Mouse (Mus musculus) megakaryocyte, embryonic 14.5 days (primary cell): ENCODE measurements around the gene Cd160. TPM values are rescaled to one million over a fixed set of nuclear protein-coding genes. Genes with fewer than 3 reads are reported as not detected.

Experiments used
- H3K27me3 ChIP-seq: replicated peaks from 2 replicates; pipeline ENCODE3; 2012; ENCODE audit warnings: inconsistent platforms
- H3K36me3 ChIP-seq: replicated peaks from 2 replicates; pipeline ENCODE3; 2012; ENCODE audit warnings: low read length, inconsistent platforms, mixed read lengths
- H3K4me1 ChIP-seq: 2 replicates; pipeline ENCODE4 v1.6.1; 2012; ENCODE audit warnings: inconsistent platforms
- H3K4me3 ChIP-seq: replicated peaks from 2 replicates; pipeline ENCODE3; 2012; ENCODE audit warnings: moderate library complexity, mild to moderate bottlenecking, inconsistent platforms
- H3K9me3 ChIP-seq: 2 replicates; pipeline ENCODE4 v1.6.1; 2012; ENCODE audit warnings: inconsistent platforms
- FLI1 ChIP-seq: IDR thresholded peaks from 2 replicates; pipeline ENCODE4 v1.6.1; 2012; ENCODE audit warnings: low read length, inconsistent platforms, mixed read lengths
- GATA1 ChIP-seq: IDR thresholded peaks from 3 replicates; pipeline ENCODE4 v1.6.1; 2012; ENCODE audit warnings: mixed read lengths, low read length, inconsistent platforms, borderline replicate concordance
- polyA plus RNA-seq: library from polyadenylated mRNA; stranded (reverse); fragments of >175 nt; gene quantifications from 2 replicates; pipeline ENCODE4 v1.2.3, GENCODE M21; 2012; ENCODE audit warnings: low replicate concordance; ENCODE audit not compliant: insufficient read depth

Gene Cd160
- polyA plus RNA-seq, 1 experiment, result not detected

GRCm38 (mm10) chr3:96777120-96777519, 52.0 kb downstream of the Cd160 start:
- Histone ChIP-seq H3K4me3 (no peak overlapping the region), H3K9me3 (no peaks in the 10 kb centered on the region), H3K27me3 (no peaks in the 10 kb centered on the region), H3K36me3 (peaks cover 72% of the 10 kb centered on the region), H3K4me1 (peaks cover 49% of the 10 kb centered on the region)
- TF ChIP-seq FLI1 (no peak), GATA1 (no peak)

GRCm38 (mm10) chr3:96772949-96773348, 56.2 kb downstream of the Cd160 start:
- Histone ChIP-seq H3K4me1 (peaks cover 55% of the 10 kb centered on the region), H3K36me3 (peaks cover 53% of the 10 kb centered on the region)
- TF ChIP-seq GATA1 (no peak), FLI1 (no peak)

GRCm38 (mm10) chr3:96769971-96770370, 59.2 kb downstream of the Cd160 start:
- TF ChIP-seq FLI1 (no peak), GATA1 (no peak)
- peak overlapping the region; percentile 55 for H3K4me3 ChIP-seq
- peaks cover 64% of the 10 kb centered on the region for H3K4me1 ChIP-seq
- H3K9me3 ChIP-seq, result no peaks in the 10 kb centered on the region
- peaks cover 46% of the 10 kb centered on the region for H3K36me3 ChIP-seq
- H3K27me3 ChIP-seq, result no peaks in the 10 kb centered on the region

More at GRCm38 (mm10) chr3:96772949-96773348, 56.2 kb downstream of the Cd160 start:
- H3K4me3 ChIP-seq, result no peak overlapping the region
- no peaks in the 10 kb centered on the region for H3K9me3 ChIP-seq
- no peaks in the 10 kb centered on the region for H3K27me3 ChIP-seq

GRCm38 (mm10) chr3:96764528-96764927, 64.6 kb downstream of the Cd160 start:
- H3K4me3 ChIP-seq, result peak overlapping the region; percentile 77
- peaks cover 63% of the 10 kb centered on the region for H3K4me1 ChIP-seq
- no peaks in the 10 kb centered on the region for H3K27me3 ChIP-seq

GRCm38 (mm10) chr3:96759695-96760094, 69.5 kb downstream of the Cd160 start:
- TF ChIP-seq GATA1 (no peak), FLI1 (no peak)
- H3K4me1 ChIP-seq, result peaks cover 38% of the 10 kb centered on the region

More at GRCm38 (mm10) chr3:96764528-96764927, 64.6 kb downstream of the Cd160 start:
- no peak for TF ChIP-seq FLI1
- TF ChIP-seq GATA1, result no peak
- Histone ChIP-seq H3K36me3 (peaks cover 55% of the 10 kb centered on the region), H3K9me3 (no peaks in the 10 kb centered on the region)

GRCm38 (mm10) chr3:96757691-96758090, 71.5 kb downstream of the Cd160 start:
- H3K36me3 ChIP-seq, result peaks cover 71% of the 10 kb centered on the region
- peaks cover 24% of the 10 kb centered on the region for H3K4me1 ChIP-seq
- H3K9me3 ChIP-seq, result no peaks in the 10 kb centered on the region
- no peak overlapping the region for H3K4me3 ChIP-seq
- TF ChIP-seq FLI1 (no peak), GATA1 (no peak)
- H3K27me3 ChIP-seq, result no peaks in the 10 kb centered on the region

More at GRCm38 (mm10) chr3:96759695-96760094, 69.5 kb downstream of the Cd160 start:
- Histone ChIP-seq H3K4me3 (peak overlapping the region; percentile 19), H3K9me3 (no peaks in the 10 kb centered on the region), H3K27me3 (no peaks in the 10 kb centered on the region), H3K36me3 (peaks cover 74% of the 10 kb centered on the region)

GRCm38 (mm10) chr3:96755935-96756334, 73.2 kb downstream of the Cd160 start:
- H3K9me3 ChIP-seq, result no peaks in the 10 kb centered on the region
- peaks cover 59% of the 10 kb centered on the region for H3K36me3 ChIP-seq
- H3K4me3 ChIP-seq, result no peak overlapping the region
- H3K27me3 ChIP-seq, result no peaks in the 10 kb centered on the region
- TF ChIP-seq FLI1 (no peak), GATA1 (no peak)
- H3K4me1 ChIP-seq, result peaks cover 21% of the 10 kb centered on the region

Other genes starting within 250 kb of the Cd160 start
- 4.6 and 15.4 TPM in 2 replicates for gene Polr3gl, start 235.2 kb downstream of the Cd160 start, polyA plus RNA-seq
- not detected in 2 replicates for gene Ankrd34a, start 232.7 kb downstream of the Cd160 start, polyA plus RNA-seq
- gene Lix1l, start 228.2 kb downstream of the Cd160 start, polyA plus RNA-seq, result 1.2 TPM in 1 of 2 replicates, not detected in the other
- 14.0 and 112 TPM in 2 replicates for gene Rbm8a, start 199.4 kb downstream of the Cd160 start, polyA plus RNA-seq
- 2.2 TPM in 1 of 2 replicates, not detected in the other for gene Pex11b, start 194.0 kb downstream of the Cd160 start, polyA plus RNA-seq
- gene Gm42957, start 193.9 kb downstream of the Cd160 start, polyA plus RNA-seq, result not detected in 2 replicates
- 0.01 TPM in 1 of 2 replicates, not detected in the other for gene Itga10, start 183.8 kb downstream of the Cd160 start, polyA plus RNA-seq
- gene Ankrd35, start 159.2 kb downstream of the Cd160 start, polyA plus RNA-seq, result 9.5 and 30.5 TPM in 2 replicates
- gene Pias3, start 133.0 kb downstream of the Cd160 start, polyA plus RNA-seq, result 30.6 and 32.8 TPM in 2 replicates
- gene Nudt17, start 120.8 kb downstream of the Cd160 start, polyA plus RNA-seq, result 0.17 TPM in 1 of 2 replicates, not detected in the other
- gene Polr3c, start 101.7 kb downstream of the Cd160 start, polyA plus RNA-seq, result 0.70 and 5.0 TPM in 2 replicates
- 2.5 and 19.1 TPM in 2 replicates for gene Rnf115, start 101.7 kb downstream of the Cd160 start, polyA plus RNA-seq
- gene Pdzk1, start 67 bp downstream of the Cd160 start, polyA plus RNA-seq, result 0.89 TPM in 1 of 2 replicates, not detected in the other
- gene Gja5, start 75.3 kb upstream of the Cd160 start, polyA plus RNA-seq, result not detected in 2 replicates
- gene Gpr89, start 76.0 kb upstream of the Cd160 start, polyA plus RNA-seq, result 0.97 and 1.8 TPM in 2 replicates
- not detected in 2 replicates for gene Gja8, start 96.7 kb upstream of the Cd160 start, polyA plus RNA-seq